Mouse (Mus musculus) splenic B cell, adult 2 months (primary cell): ENCODE measurements around the gene Ache.

Experiments used
- DNase-seq: peaks from one replicate; pipeline ENCODE4 v3.0.0-alpha.2; 2011; ENCODE audit warnings: low read depth, low spot score
- H3K27me3 ChIP-seq: 2 replicates; pipeline ENCODE4 v1.6.1; 2012; ENCODE audit warnings: mild to moderate bottlenecking, low read length, moderate library complexity, mixed read lengths; ENCODE audit not compliant: control insufficient read depth, poor library complexity, insufficient read depth, severe bottlenecking
- H3K36me3 ChIP-seq: 2 replicates; pipeline ENCODE4 v1.6.1; 2012; ENCODE audit warnings: mild to moderate bottlenecking, low read length, moderate library complexity, mixed read lengths; ENCODE audit not compliant: control insufficient read depth, poor library complexity, insufficient read depth, severe bottlenecking

Ache gene

GRCm38 (mm10) chr5:137290677-137291076 lies 3.4 kb downstream of the Ache start:
- DNase-seq, result peak; percentile 69
- H3K27me3 ChIP-seq, result no peaks in the 10 kb centered on the region
- H3K36me3 ChIP-seq, result peaks cover 2% of the 10 kb centered on the region; the same call in 1 of the 2 replicates

GRCm38 (mm10) chr5:137291381-137291926 lies 4.1 kb downstream of the Ache start:
- no peaks in the 10 kb centered on the region for H3K27me3 ChIP-seq
- no peak for DNase-seq
- H3K36me3 ChIP-seq, result peaks cover 5% of the 10 kb centered on the region; the same call in 1 of the 2 replicates

GRCm38 (mm10) chr5:137293282-137293681 lies 6.0 kb downstream of the Ache start:
- no peaks in the 10 kb centered on the region for H3K27me3 ChIP-seq
- peak; percentile 70 for DNase-seq
- H3K36me3 ChIP-seq, result peaks cover 11% of the 10 kb centered on the region; the same call in 1 of the 2 replicates

GRCm38 (mm10) chr5:137293839-137294743 lies 6.8 kb downstream of the Ache start, which contains the start of gene Ufsp1:
Ufsp1 (plus strand) TSS chr5:137294629.
- H3K36me3 ChIP-seq, result peaks cover 13% of the 10 kb centered on the region
- H3K27me3 ChIP-seq, result no peaks in the 10 kb centered on the region
- peak; percentile 95 for DNase-seq

GRCm38 (mm10) chr5:137294744-137295093 lies 7.4 kb downstream of the Ache start:
- DNase-seq, result no peak
- Histone ChIP-seq H3K27me3 (no peaks in the 10 kb centered on the region), H3K36me3 (peaks cover 16% of the 10 kb centered on the region)

GRCm38 (mm10) chr5:137295296-137295695 lies 8.0 kb downstream of the Ache start:
- H3K36me3 ChIP-seq, result peaks cover 18% of the 10 kb centered on the region
- DNase-seq, result no peak
- H3K27me3 ChIP-seq, result no peaks in the 10 kb centered on the region

GRCm38 (mm10) chr5:137295712-137296111 lies 8.4 kb downstream of the Ache start:
- H3K27me3 ChIP-seq, result no peaks in the 10 kb centered on the region
- DNase-seq, result no peak
- peaks cover 19% of the 10 kb centered on the region for H3K36me3 ChIP-seq

- no peaks in the 10 kb centered on the region for H3K27me3 ChIP-seq
- peaks cover 24% of the 10 kb centered on the region for H3K36me3 ChIP-seq
- no peak for DNase-seq
These were observed 9.8 kb downstream of the Ache start for GRCm38 (mm10) chr5:137297126-137297525.

GRCm38 (mm10) chr5:137299240-137299639 lies 11.9 kb downstream of the Ache start:
- no peaks in the 10 kb centered on the region for H3K27me3 ChIP-seq
- H3K36me3 ChIP-seq, result peaks cover 32% of the 10 kb centered on the region
- no peak for DNase-seq

GRCm38 (mm10) chr5:137301253-137301652 lies 13.9 kb downstream of the Ache start:
- no peaks in the 10 kb centered on the region for H3K27me3 ChIP-seq
- DNase-seq, result no peak
- H3K36me3 ChIP-seq, result peaks cover 29% of the 10 kb centered on the region

- no peaks in the 10 kb centered on the region for H3K27me3 ChIP-seq
- H3K36me3 ChIP-seq, result peaks cover 23% of the 10 kb centered on the region
- DNase-seq, result no peak
These were observed 16.3 kb downstream of the Ache start for GRCm38 (mm10) chr5:137303609-137304008.

GRCm38 (mm10) chr5:137304165-137304564 lies 16.8 kb downstream of the Ache start:
- no peak for DNase-seq
- Histone ChIP-seq H3K36me3 (peaks cover 20% of the 10 kb centered on the region), H3K27me3 (no peaks in the 10 kb centered on the region)

- DNase-seq, result no peak
- Histone ChIP-seq H3K36me3 (peaks cover 18% of the 10 kb centered on the region), H3K27me3 (no peaks in the 10 kb centered on the region)
These were observed 17.5 kb downstream of the Ache start for GRCm38 (mm10) chr5:137304816-137305215.

- Histone ChIP-seq H3K36me3 (peaks cover 13% of the 10 kb centered on the region), H3K27me3 (no peaks in the 10 kb centered on the region)
- DNase-seq, result peak; percentile 43
These were observed 18.5 kb downstream of the Ache start for GRCm38 (mm10) chr5:137305822-137306221.

- no peaks in the 10 kb centered on the region for H3K27me3 ChIP-seq
- peak; percentile 35 for DNase-seq
- peaks cover 10% of the 10 kb centered on the region for H3K36me3 ChIP-seq
These were observed 19.2 kb downstream of the Ache start for GRCm38 (mm10) chr5:137306439-137307005.
